Mouse (Mus musculus): Measurements from ENCODE around the gene Ptgdr2. TPM values are rescaled to one million over a fixed set of nuclear protein-coding genes. Genes with fewer than 3 reads are reported as not detected.
A peak's percentile ranks its signal among the peaks of the same experiment; 100 is the strongest.

Gene Ptgdr2
- polyA plus RNA-seq, 1 experiment = not detected

DNA sequence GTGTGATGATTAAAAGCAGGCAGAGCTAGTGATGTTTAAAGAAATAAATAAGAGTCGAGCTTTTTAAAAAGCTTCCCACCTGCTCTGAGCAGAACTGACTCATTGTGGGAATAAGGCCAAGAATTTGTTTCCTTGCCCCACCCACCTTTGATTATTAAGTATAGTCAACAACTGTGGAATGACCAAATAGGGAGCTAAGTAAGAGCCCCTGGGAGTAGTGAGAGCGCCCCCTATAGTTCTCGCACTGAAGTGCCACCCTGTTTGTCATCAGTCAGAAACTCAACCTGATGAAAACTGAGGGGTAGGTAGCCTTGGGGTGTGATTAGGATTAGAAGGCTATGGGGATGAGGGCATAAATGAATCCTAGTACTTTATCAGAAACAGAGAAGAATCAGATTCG lies 39.4 kb downstream of the Ptgdr2 start:
- Histone ChIP-seq H3K4me3 (ENCODE audit: insufficient read depth, low read depth, low read length) (no peak overlapping the region), H3K4me1 (ENCODE audit: control insufficient read depth, insufficient read depth, low read length) (no peaks in the 10 kb centered on the region), H3K27ac (ENCODE audit: insufficient read depth, low read depth, low read length) (no peak overlapping the region)
- TF ChIP-seq POLR2A (IDR thresholded peaks at IDR 0.05; ENCODE audit: insufficient read depth, low read depth, low read length) (no peak), CTCF (IDR thresholded peaks at IDR 0.05; ENCODE audit: insufficient read depth, low read depth, low read length) (no peak)
- 42% methylated on average over 4 of the region's 4 CpGs for WGBS

DNA sequence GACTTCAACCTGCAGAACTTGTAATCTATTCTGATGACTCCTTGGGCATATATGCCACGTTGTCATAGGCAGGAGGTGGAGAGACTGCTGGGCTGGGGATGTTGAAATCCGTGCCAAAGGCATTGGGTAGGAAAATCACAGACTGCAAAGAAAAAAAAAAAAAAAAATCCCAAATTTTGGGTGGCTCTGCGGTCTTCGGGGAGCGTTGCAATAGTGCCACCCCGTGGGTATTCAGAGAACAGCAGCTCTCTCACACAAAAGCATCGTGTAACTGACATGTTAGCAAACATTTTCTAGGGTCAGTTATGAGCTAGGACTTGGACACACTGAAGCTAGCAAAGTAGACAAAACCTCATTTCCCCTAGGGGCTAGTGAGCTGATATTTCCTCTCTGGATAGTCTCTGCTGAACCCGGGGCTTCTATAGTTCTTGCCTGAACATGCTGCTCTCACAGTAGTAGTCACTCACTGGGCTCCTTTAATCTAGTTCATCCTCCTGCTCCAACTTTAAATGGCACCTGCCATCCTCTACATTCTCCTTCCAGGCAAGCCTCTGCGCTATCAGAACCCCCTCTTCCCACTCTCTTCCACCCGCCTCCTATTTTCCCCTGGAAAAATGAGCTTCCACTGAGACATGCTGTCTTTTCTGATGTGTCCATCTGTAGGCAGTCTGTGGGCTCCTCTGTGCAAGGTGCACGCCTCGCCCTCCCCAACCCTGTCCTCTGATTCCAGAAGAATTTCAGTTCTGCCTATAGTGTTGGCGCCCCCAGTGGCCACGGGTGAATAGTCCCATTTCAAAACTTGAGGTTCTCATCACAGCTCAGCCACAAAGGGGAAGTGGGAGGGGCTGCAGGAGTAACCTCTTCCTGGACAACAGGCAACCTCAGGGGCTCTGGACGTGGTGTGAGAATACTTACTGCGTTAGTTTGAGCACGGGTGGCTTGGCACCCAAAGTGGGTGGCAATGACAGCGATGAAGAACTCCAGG lies 42.5 kb downstream of the Ptgdr2 start:
- Histone ChIP-seq H3K4me3 (ENCODE audit: insufficient read depth, low read depth, low read length) (no peak overlapping the region), H3K27ac (ENCODE audit: insufficient read depth, low read depth, low read length) (no peak overlapping the region), H3K4me1 (ENCODE audit: control insufficient read depth, insufficient read depth, low read length) (peaks cover 3% of the 10 kb centered on the region; the same call in 1 of the 2 replicates)
- no peak for TF ChIP-seq POLR2A (IDR thresholded peaks at IDR 0.05; ENCODE audit: insufficient read depth, low read depth, low read length)
- TF ChIP-seq CTCF (IDR thresholded peaks at IDR 0.05; ENCODE audit: insufficient read depth, low read depth, low read length) = peak; percentile 72
- WGBS = 11% methylated on average over 18 of the region's 18 CpGs

DNA sequence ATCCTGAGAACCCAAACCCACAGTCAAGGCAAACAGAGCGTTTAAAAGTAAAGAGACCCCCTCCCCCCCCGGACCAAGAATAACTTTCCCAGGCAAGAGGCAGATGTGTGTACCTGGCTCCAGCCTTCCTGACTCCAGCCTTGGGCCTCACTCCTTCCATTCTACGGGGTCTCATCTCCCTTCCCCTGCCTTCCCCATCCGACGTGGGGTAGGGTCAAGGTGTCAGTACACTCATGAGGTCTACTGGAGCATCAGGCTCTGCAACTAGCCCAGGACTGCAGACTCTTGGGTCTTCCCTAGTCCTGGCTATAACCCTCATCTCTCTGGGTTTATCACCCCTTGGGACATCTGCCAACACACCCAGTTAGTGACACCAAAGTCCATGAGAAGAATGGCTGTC lies 43.2 kb downstream of the Ptgdr2 start:
- TF ChIP-seq CTCF (IDR thresholded peaks at IDR 0.05; ENCODE audit: insufficient read depth, low read depth, low read length) (no peak), POLR2A (IDR thresholded peaks at IDR 0.05; ENCODE audit: insufficient read depth, low read depth, low read length) (no peak)
- peaks cover 3% of the 10 kb centered on the region; the same call in 1 of the 2 replicates for H3K4me1 ChIP-seq (ENCODE audit: control insufficient read depth, insufficient read depth, low read length)
- no peak overlapping the region for H3K4me3 ChIP-seq (ENCODE audit: insufficient read depth, low read depth, low read length)
- no peak overlapping the region for H3K27ac ChIP-seq (ENCODE audit: insufficient read depth, low read depth, low read length)
- 83% methylated on average over 5 of the region's 5 CpGs for WGBS

DNA sequence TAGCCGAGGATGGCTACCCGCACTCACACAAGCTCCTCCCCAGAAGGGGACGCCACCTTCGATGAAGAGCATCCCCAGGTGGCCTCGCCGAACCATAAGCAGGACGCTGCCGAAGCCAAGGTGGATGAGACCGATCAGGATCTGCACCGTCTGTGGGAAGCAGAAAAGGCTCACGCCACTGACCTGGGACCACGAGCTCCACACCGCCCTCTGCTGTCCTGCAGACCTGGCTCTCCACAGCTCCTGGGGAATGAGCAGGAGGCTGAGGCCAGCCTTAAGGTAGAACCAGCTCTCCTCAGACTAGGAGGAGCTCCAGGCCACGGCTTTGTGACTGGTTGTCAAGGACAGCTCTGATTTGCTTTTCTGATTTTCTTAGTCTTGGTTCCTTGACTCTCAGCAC lies 46.2 kb downstream of the Ptgdr2 start:
- H3K27ac ChIP-seq (ENCODE audit: insufficient read depth, low read depth, low read length) = no peak overlapping the region
- peaks cover 7% of the 10 kb centered on the region; the same call in 1 of the 2 replicates for H3K4me1 ChIP-seq (ENCODE audit: control insufficient read depth, insufficient read depth, low read length)
- no peak overlapping the region for H3K4me3 ChIP-seq (ENCODE audit: insufficient read depth, low read depth, low read length)
- WGBS = 26% methylated on average over 14 of the region's 14 CpGs
- TF ChIP-seq CTCF (IDR thresholded peaks at IDR 0.05; ENCODE audit: insufficient read depth, low read depth, low read length) = no peak
- TF ChIP-seq POLR2A (IDR thresholded peaks at IDR 0.05; ENCODE audit: insufficient read depth, low read depth, low read length) = no peak

DNA sequence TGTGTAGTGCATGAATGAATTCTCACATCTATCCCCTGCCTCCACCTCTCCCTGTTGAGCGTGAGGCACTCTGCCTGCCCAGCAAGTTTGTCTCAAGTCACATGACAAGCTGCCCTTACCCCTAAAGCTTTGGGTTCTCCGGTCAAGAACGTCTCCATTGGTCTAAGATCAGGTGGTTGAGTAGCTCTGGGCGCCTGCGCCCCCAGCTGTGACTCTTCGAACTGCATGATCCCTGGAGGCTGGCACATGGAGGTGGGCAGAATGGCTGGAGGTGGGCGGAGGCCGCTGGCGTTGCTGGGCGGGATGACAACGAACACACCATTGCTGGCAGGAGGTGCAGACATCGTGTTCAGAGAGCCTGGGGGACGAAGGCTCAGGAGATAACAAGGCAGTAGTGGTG lies 47.6 kb downstream of the Ptgdr2 start:
- Histone ChIP-seq H3K4me3 (ENCODE audit: insufficient read depth, low read depth, low read length) (no peak overlapping the region), H3K27ac (ENCODE audit: insufficient read depth, low read depth, low read length) (no peak overlapping the region), H3K4me1 (ENCODE audit: control insufficient read depth, insufficient read depth, low read length) (peaks cover 7% of the 10 kb centered on the region; the same call in 1 of the 2 replicates)
- WGBS = 85% methylated on average over 13 of the region's 13 CpGs
- TF ChIP-seq CTCF (IDR thresholded peaks at IDR 0.05; ENCODE audit: insufficient read depth, low read depth, low read length) = no peak
- TF ChIP-seq POLR2A (IDR thresholded peaks at IDR 0.05; ENCODE audit: insufficient read depth, low read depth, low read length) = no peak

DNA sequence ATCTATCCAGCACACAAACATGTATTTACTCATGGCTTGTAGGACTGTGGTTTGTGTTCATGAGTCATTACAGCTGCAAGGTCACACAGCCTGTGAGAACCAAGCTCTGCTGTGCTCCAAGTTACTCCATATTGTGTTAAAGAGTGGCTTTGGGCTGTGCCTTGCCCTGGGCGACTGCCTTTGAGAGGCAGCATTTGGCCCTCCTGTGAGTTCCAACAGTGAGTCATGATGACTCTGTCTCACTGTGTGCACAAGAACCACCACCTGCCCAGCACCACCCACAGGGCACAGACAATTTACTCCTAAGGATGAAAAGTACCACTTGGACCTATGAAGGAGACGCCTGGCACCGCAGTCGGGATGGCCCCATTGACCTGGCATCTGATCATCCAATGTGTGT lies 48.9 kb downstream of the Ptgdr2 start:
- Histone ChIP-seq H3K4me1 (ENCODE audit: control insufficient read depth, insufficient read depth, low read length) (peaks cover 9% of the 10 kb centered on the region; the same call in 1 of the 2 replicates), H3K4me3 (ENCODE audit: insufficient read depth, low read depth, low read length) (no peak overlapping the region), H3K27ac (ENCODE audit: insufficient read depth, low read depth, low read length) (no peak overlapping the region)
- TF ChIP-seq CTCF (IDR thresholded peaks at IDR 0.05; ENCODE audit: insufficient read depth, low read depth, low read length) (no peak), POLR2A (IDR thresholded peaks at IDR 0.05; ENCODE audit: insufficient read depth, low read depth, low read length) (no peak)
- WGBS = 66% methylated on average over 4 of the region's 4 CpGs

DNA sequence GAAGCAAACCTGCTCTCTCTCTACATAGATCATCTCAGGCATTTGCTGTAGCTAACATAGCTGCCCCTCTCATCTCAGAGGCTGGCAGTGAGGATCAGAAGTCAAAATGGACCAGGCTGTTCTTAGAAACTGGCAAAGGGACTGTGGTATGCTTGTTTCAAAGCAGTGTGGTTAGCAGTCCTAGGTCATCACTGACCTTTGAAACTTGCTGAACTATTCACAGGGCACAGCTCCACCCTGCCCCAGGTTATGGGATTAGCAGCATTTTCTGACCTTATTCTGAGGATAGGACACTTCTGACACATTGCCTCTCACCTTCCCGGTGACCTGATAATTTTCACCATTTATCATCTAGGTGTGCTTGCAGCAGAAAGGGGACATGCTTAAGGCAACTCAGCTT lies 51.6 kb downstream of the Ptgdr2 start:
- Histone ChIP-seq H3K4me3 (ENCODE audit: insufficient read depth, low read depth, low read length) (no peak overlapping the region), H3K4me1 (ENCODE audit: control insufficient read depth, insufficient read depth, low read length) (peaks cover 8% of the 10 kb centered on the region), H3K27ac (ENCODE audit: insufficient read depth, low read depth, low read length) (no peak overlapping the region)
- no peak for TF ChIP-seq CTCF (IDR thresholded peaks at IDR 0.05; ENCODE audit: insufficient read depth, low read depth, low read length)
- no peak for TF ChIP-seq POLR2A (IDR thresholded peaks at IDR 0.05; ENCODE audit: insufficient read depth, low read depth, low read length)
- WGBS = 91% methylated on average over 1 of the region's 1 CpGs

DNA sequence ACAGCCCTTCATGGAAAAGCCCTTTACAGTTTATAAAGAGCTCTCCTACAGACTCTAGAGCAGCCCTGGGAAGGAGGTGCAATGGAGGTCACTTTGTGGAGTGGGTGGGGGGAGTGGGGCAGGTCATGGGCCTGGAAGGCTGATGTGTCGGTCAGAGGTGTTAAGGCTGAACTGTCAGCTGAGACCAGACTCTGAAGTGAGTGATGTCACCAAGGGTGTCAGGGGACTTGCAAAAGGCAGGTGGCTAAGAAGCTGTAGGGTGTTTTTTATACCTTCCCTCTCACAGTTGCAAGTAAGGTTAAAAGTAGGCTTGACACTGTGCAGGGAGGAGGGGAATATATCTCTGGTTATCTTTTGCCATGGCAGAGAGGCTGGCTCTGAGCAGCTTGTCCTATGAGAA lies 53.8 kb downstream of the Ptgdr2 start:
- H3K4me1 ChIP-seq (ENCODE audit: control insufficient read depth, insufficient read depth, low read length) = peaks cover 8% of the 10 kb centered on the region
- TF ChIP-seq CTCF (IDR thresholded peaks at IDR 0.05; ENCODE audit: insufficient read depth, low read depth, low read length) (no peak), POLR2A (IDR thresholded peaks at IDR 0.05; ENCODE audit: insufficient read depth, low read depth, low read length) (no peak)
- H3K4me3 ChIP-seq (ENCODE audit: insufficient read depth, low read depth, low read length) = no peak overlapping the region
- 57% methylated on average over 1 of the region's 1 CpGs for WGBS
- no peak overlapping the region for H3K27ac ChIP-seq (ENCODE audit: insufficient read depth, low read depth, low read length)

DNA sequence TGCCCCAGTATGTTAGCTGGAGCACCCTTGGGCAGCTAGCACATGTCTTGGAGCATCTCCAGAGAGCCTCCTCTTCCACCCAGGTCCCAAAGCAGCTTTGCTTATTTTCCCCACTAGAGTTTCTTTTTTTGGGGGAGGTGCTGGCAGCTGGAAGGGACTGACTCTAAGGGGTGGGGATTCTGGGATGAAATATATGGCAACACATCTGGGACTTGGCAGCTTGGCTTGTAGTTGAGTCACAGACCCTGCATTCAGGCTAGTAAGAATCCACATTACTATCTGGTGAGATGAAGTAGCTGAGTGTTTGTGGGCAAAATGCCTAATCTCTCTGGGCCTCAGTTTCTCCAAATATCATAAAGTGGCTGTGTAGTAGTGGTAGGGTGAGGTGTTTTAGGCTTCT lies 55.0 kb downstream of the Ptgdr2 start:
- Histone ChIP-seq H3K27ac (ENCODE audit: insufficient read depth, low read depth, low read length) (no peak overlapping the region), H3K4me3 (ENCODE audit: insufficient read depth, low read depth, low read length) (no peak overlapping the region), H3K4me1 (ENCODE audit: control insufficient read depth, insufficient read depth, low read length) (peaks cover 4% of the 10 kb centered on the region)
- TF ChIP-seq CTCF (IDR thresholded peaks at IDR 0.05; ENCODE audit: insufficient read depth, low read depth, low read length) (no peak), POLR2A (IDR thresholded peaks at IDR 0.05; ENCODE audit: insufficient read depth, low read depth, low read length) (no peak)

Other genes starting within 250 kb of the Ptgdr2 start
- not detected in 2 replicates for gene Vps37c, start 248.4 kb upstream of the Ptgdr2 start, polyA plus RNA-seq (2012; ENCODE audit: insufficient read depth, insufficient read length, low replicate concordance, missing spikeins)
- not detected in 2 replicates for gene Cd5, start 198.2 kb upstream of the Ptgdr2 start, polyA plus RNA-seq (2012; ENCODE audit: insufficient read depth, insufficient read length, low replicate concordance, missing spikeins)
- gene Cd6, start 107.1 kb upstream of the Ptgdr2 start, polyA plus RNA-seq (2012; ENCODE audit: insufficient read depth, insufficient read length, low replicate concordance, missing spikeins) = not detected in 2 replicates
- gene Slc15a3, start 97.4 kb upstream of the Ptgdr2 start, polyA plus RNA-seq (2012; ENCODE audit: insufficient read depth, insufficient read length, low replicate concordance, missing spikeins) = not detected in 2 replicates
- not detected in 2 replicates for gene Tmem132a, start 67.2 kb upstream of the Ptgdr2 start, polyA plus RNA-seq (2012; ENCODE audit: insufficient read depth, insufficient read length, low replicate concordance, missing spikeins)
- gene Tmem109, start 55.2 kb upstream of the Ptgdr2 start, polyA plus RNA-seq (2012; ENCODE audit: insufficient read depth, insufficient read length, low replicate concordance, missing spikeins) = not detected in 2 replicates
- 125 TPM in 1 of 2 replicates, not detected in the other for gene Prpf19, start 41.9 kb upstream of the Ptgdr2 start, polyA plus RNA-seq (2012; ENCODE audit: insufficient read depth, insufficient read length, low replicate concordance, missing spikeins)
- not detected in 2 replicates for gene Zp1, start 16.5 kb upstream of the Ptgdr2 start, polyA plus RNA-seq (2012; ENCODE audit: insufficient read depth, insufficient read length, low replicate concordance, missing spikeins)
- gene Ccdc86, start 12.1 kb downstream of the Ptgdr2 start, polyA plus RNA-seq (2012; ENCODE audit: insufficient read depth, insufficient read length, low replicate concordance, missing spikeins) = not detected in 2 replicates
- gene Ms4a10, start 37.5 kb downstream of the Ptgdr2 start, polyA plus RNA-seq (2012; ENCODE audit: insufficient read depth, insufficient read length, low replicate concordance, missing spikeins) = not detected in 2 replicates
- not detected in 2 replicates for gene Ms4a15, start 56.1 kb downstream of the Ptgdr2 start, polyA plus RNA-seq (2012; ENCODE audit: insufficient read depth, insufficient read length, low replicate concordance, missing spikeins)
- gene Ms4a18, start 80.9 kb downstream of the Ptgdr2 start, polyA plus RNA-seq (2012; ENCODE audit: insufficient read depth, insufficient read length, low replicate concordance, missing spikeins) = not detected in 2 replicates
- gene Ms4a8a, start 143.9 kb downstream of the Ptgdr2 start, polyA plus RNA-seq (2012; ENCODE audit: insufficient read depth, insufficient read length, low replicate concordance, missing spikeins) = not detected in 2 replicates
- gene 1700017D01Rik, start 193.7 kb downstream of the Ptgdr2 start, polyA plus RNA-seq (2012; ENCODE audit: insufficient read depth, insufficient read length, low replicate concordance, missing spikeins) = not detected in 2 replicates
- gene 1700025F22Rik, start 228.2 kb downstream of the Ptgdr2 start, polyA plus RNA-seq (2012; ENCODE audit: insufficient read depth, insufficient read length, low replicate concordance, missing spikeins) = not detected in 2 replicates